Mouse (Mus musculus): ENCODE data around the gene Pet100.

- TF ChIP-seq CTCF (IDR thresholded peaks at IDR 0.05; ENCODE audit: extremely low read depth, insufficient read depth, insufficient read length, insufficient replicate concordance) (no peak), POLR2A (IDR thresholded peaks at IDR 0.05; ENCODE audit: low read depth, low read length) (no peak)
These were observed 12.1 kb upstream of the Pet100 start for GRCm38 (mm10) chr8:3609046-3609815.
